Mouse (Mus musculus) heart, embryonic 15.5 days (tissue): ENCODE data around the gene Zfr. TPM values are rescaled to one million over a fixed set of nuclear protein-coding genes. Genes with fewer than 3 reads are reported as not detected.
"Not testable (repeated sequence)": the region's sequence is repeated elsewhere in the genome, so short reads cannot be mapped to it uniquely, and the experiment has no call there.

Experiments
- ATAC-seq: fragments of 200-750 bp; cut with Nextera tagmentation; replicated peaks from 2 replicates; pipeline ENCODE4 v1.8.0; 2017; ENCODE audit warnings: low read depth, moderate TSS enrichment; ENCODE audit not compliant: insufficient number of reproducible peaks, insufficient read depth, low FRiP score
- H3K27ac ChIP-seq: fragments of 300-500 bp; sonication (generic); 2 replicates; pipeline ENCODE4 v1.5.1; 2015; ENCODE audit warnings: mild to moderate bottlenecking, inconsistent platforms
- H3K27me3 ChIP-seq: fragments of 300-500 bp; sonication (generic); 2 replicates; pipeline ENCODE4 v1.6.1; 2015; ENCODE audit warnings: inconsistent platforms
- H3K36me3 ChIP-seq: fragments of 300-500 bp; sonication (generic); 2 replicates; pipeline ENCODE4 v1.6.1; 2015; ENCODE audit warnings: mild to moderate bottlenecking, inconsistent platforms
- H3K4me1 ChIP-seq: fragments of 300-500 bp; sonication (generic); replicated peaks from 2 replicates; pipeline ENCODE4 v1.6.1; 2015; ENCODE audit warnings: inconsistent platforms
- H3K4me2 ChIP-seq: fragments of 300-500 bp; sonication (generic); 2 replicates; pipeline ENCODE4 v1.6.1; 2015; ENCODE audit warnings: inconsistent platforms, mild to moderate bottlenecking, moderate library complexity
- H3K4me3 ChIP-seq: fragments of 300-500 bp; sonication (generic); 2 replicates; pipeline ENCODE4 v1.5.1; 2015; ENCODE audit warnings: mild to moderate bottlenecking, inconsistent platforms
- H3K9ac ChIP-seq: fragments of 300-500 bp; sonication (generic); 2 replicates; pipeline ENCODE4 v1.6.1; 2015; ENCODE audit warnings: mild to moderate bottlenecking, inconsistent platforms
- H3K9me3 ChIP-seq: fragments of 300-500 bp; sonication (generic); replicated peaks from 2 replicates; pipeline ENCODE4 v1.6.1; 2016; ENCODE audit warnings: inconsistent platforms
- WGBS: fragments of 180-500 bp; shearing (Covaris S2); methylation state at CpG from one replicate; pipeline ENCODE4 v1.1.7; 2015; ENCODE audit warnings: mixed read lengths; 5-methylcytosine and 5-hydroxymethylcytosine counted together
- polyA plus RNA-seq: library from polyadenylated mRNA; unstranded; fragments of >200 nt; fragmentation: Nextera tagmentation; extraction: Ambion mirVana; gene quantifications from 2 replicates; pipeline ENCODE4 v1.2.1, GENCODE M21; 2015

Gene Zfr
- polyA plus RNA-seq, 1 experiment from 2014 or later, result 79.7 TPM

- Histone ChIP-seq H3K36me3 (no peaks in the 10 kb centered on the region), H3K27ac (no peak overlapping the region), H3K4me3 (no peak overlapping the region), H3K9me3 (no peaks in the 10 kb centered on the region), H3K4me2 (peak overlapping the region; percentile 41), H3K9ac (no peak overlapping the region), H3K27me3 (no peaks in the 10 kb centered on the region), H3K4me1 (peaks cover 31% of the 10 kb centered on the region)
- 25% methylated on average over 22 of the region's 22 CpGs for WGBS
- ATAC-seq, result peak; percentile 69
Observed at GRCm38 (mm10) chr15:12196410-12197191, 79.0 kb downstream of the Zfr start.

- 83% methylated on average over 6 of the region's 6 CpGs for WGBS
- Histone ChIP-seq H3K27ac (no peak overlapping the region), H3K9ac (no peak overlapping the region), H3K9me3 (no peaks in the 10 kb centered on the region), H3K4me3 (no peak overlapping the region), H3K36me3 (no peaks in the 10 kb centered on the region), H3K4me2 (peak overlapping the region; percentile 41), H3K27me3 (no peaks in the 10 kb centered on the region), H3K4me1 (peaks cover 31% of the 10 kb centered on the region)
- no peak for ATAC-seq
Observed at GRCm38 (mm10) chr15:12197361-12197760, 79.7 kb downstream of the Zfr start.

GRCm38 (mm10) chr15:12200021-12200420 is 82.4 kb downstream of the Zfr start:
- peaks cover 22% of the 10 kb centered on the region for H3K4me1 ChIP-seq
- no peak overlapping the region for H3K27ac ChIP-seq
- H3K4me2 ChIP-seq, result no peak overlapping the region
- WGBS, result 96% methylated on average over 7 of the region's 7 CpGs
- no peaks in the 10 kb centered on the region for H3K36me3 ChIP-seq
- H3K27me3 ChIP-seq, result no peaks in the 10 kb centered on the region
- no peak overlapping the region for H3K9ac ChIP-seq
- no peak overlapping the region for H3K4me3 ChIP-seq
- ATAC-seq, result no peak
- H3K9me3 ChIP-seq, result no peaks in the 10 kb centered on the region

- Histone ChIP-seq H3K27ac (no peak overlapping the region), H3K4me3 (no peak overlapping the region), H3K9ac (no peak overlapping the region), H3K9me3 (no peaks in the 10 kb centered on the region), H3K36me3 (no peaks in the 10 kb centered on the region), H3K4me2 (no peak overlapping the region), H3K27me3 (no peaks in the 10 kb centered on the region), H3K4me1 (peaks cover 22% of the 10 kb centered on the region)
- no peak for ATAC-seq
Observed at GRCm38 (mm10) chr15:12201856-12202255, 84.2 kb downstream of the Zfr start.

GRCm38 (mm10) chr15:12202456-12202855 is 84.8 kb downstream of the Zfr start:
- WGBS, result 84% methylated on average over 3 of the region's 3 CpGs
- no peaks in the 10 kb centered on the region for H3K27me3 ChIP-seq
- no peaks in the 10 kb centered on the region for H3K9me3 ChIP-seq
- ATAC-seq, result no peak
- H3K36me3 ChIP-seq, result no peaks in the 10 kb centered on the region
- no peak overlapping the region for H3K4me3 ChIP-seq
- peaks cover 25% of the 10 kb centered on the region for H3K4me1 ChIP-seq
- no peak overlapping the region for H3K27ac ChIP-seq
- H3K4me2 ChIP-seq, result no peak overlapping the region
- no peak overlapping the region for H3K9ac ChIP-seq

- H3K27me3 ChIP-seq, H3K9me3 ChIP-seq, H3K36me3 ChIP-seq, H3K4me3 ChIP-seq, ATAC-seq, H3K9ac ChIP-seq, H3K27ac ChIP-seq, H3K4me2 ChIP-seq: not testable (repeated sequence)
- peaks cover 29% of the 10 kb centered on the region for H3K4me1 ChIP-seq
- WGBS, result 89% methylated on average over 5 of the region's 5 CpGs
Observed at GRCm38 (mm10) chr15:12203008-12203407, 85.4 kb downstream of the Zfr start.

- H3K27me3 ChIP-seq, result no peaks in the 10 kb centered on the region
- ATAC-seq, result no peak
- peaks cover 29% of the 10 kb centered on the region for H3K4me1 ChIP-seq
- H3K9ac ChIP-seq, result no peak overlapping the region; the same call in 1 of the 2 replicates
- no peaks in the 10 kb centered on the region for H3K9me3 ChIP-seq
- no peaks in the 10 kb centered on the region for H3K36me3 ChIP-seq
- H3K4me2 ChIP-seq, result peak overlapping the region; percentile 65
- WGBS, result 27% methylated on average over 10 of the region's 10 CpGs
- H3K4me3 ChIP-seq, result peak overlapping the region; percentile 85
- peak overlapping the region; percentile 91 for H3K27ac ChIP-seq
Observed at GRCm38 (mm10) chr15:12203512-12204318, 86.1 kb downstream of the Zfr start.

- Histone ChIP-seq H3K4me3 (peak within 1 kb of the TSS; percentile 85), H3K4me1 (peaks cover 29% of the 10 kb centered on the region), H3K27me3 (no peaks in the 10 kb centered on the region), H3K9ac (peak within 1 kb of the TSS; percentile 88), H3K27ac (peak within 1 kb of the TSS; percentile 93), H3K36me3 (no peaks in the 10 kb centered on the region), H3K9me3 (no peaks in the 10 kb centered on the region), H3K4me2 (peak within 1 kb of the TSS; percentile 65)
- ATAC-seq, result peak; percentile 98
- under 1% methylated on average over 58 of the region's 58 CpGs for WGBS
Observed at GRCm38 (mm10) chr15:12204319-12205159, 86.9 kb downstream of the Zfr start, which contains the start of gene Mtmr12. Gene Mtmr12, plus strand, starts transcription at chr15:12205028.

- Histone ChIP-seq H3K36me3 (no peaks in the 10 kb centered on the region), H3K4me1 (peaks cover 29% of the 10 kb centered on the region), H3K4me2 (peak overlapping the region; percentile 65), H3K27ac (peak overlapping the region; percentile 93), H3K9me3 (no peaks in the 10 kb centered on the region), H3K4me3 (peak overlapping the region; percentile 85), H3K9ac (peak overlapping the region; percentile 88), H3K27me3 (no peaks in the 10 kb centered on the region)
- peak; percentile 72 for ATAC-seq
- under 1% methylated on average over 54 of the region's 73 CpGs for WGBS
Observed at GRCm38 (mm10) chr15:12205160-12205901, 87.7 kb downstream of the Zfr start.

GRCm38 (mm10) chr15:12205902-12206645 is 88.4 kb downstream of the Zfr start:
- Histone ChIP-seq H3K4me2 (peak overlapping the region; percentile 65), H3K27me3 (no peaks in the 10 kb centered on the region), H3K9me3 (no peaks in the 10 kb centered on the region), H3K4me3 (peak overlapping the region; percentile 85), H3K4me1 (peaks cover 29% of the 10 kb centered on the region), H3K27ac (0 out of 2 replicates have a peak overlapping the region, but pooled peaks have one; percentile 93), H3K36me3 (no peaks in the 10 kb centered on the region), H3K9ac (peak overlapping the region; percentile 88)
- 30% methylated on average over 14 of the region's 14 CpGs for WGBS
- ATAC-seq, result no peak
